Mouse (Mus musculus) induced T-regulatory cell, adult 2 months (primary cell): ENCODE data around the gene Ippk.

Source experiments
- DNase-seq: peaks from one replicate; pipeline ENCODE4 v3.0.0-alpha.2; 2012; ENCODE audit warnings: low read depth

The Ippk gene

DNA sequence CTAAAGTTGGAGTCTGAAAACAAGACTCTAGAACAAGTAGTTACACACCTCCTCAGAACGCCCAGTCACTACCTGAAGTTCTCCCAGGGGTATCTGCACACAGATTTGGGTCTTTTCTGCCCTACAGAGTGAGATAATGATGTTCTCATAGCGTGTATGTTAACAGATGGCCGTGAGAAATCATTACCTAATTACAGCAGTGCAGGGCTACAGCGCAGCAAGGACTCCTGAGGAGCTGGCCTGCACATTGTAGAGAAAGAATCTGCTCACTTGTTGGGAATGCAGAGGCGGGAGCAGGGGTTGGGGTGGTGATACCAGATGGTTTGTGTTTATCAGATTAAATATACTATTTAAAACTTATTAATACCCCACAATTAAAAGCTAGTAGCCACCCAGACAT lies 59.5 kb downstream of the Ippk start:
- DNase-seq = no peak

DNA sequence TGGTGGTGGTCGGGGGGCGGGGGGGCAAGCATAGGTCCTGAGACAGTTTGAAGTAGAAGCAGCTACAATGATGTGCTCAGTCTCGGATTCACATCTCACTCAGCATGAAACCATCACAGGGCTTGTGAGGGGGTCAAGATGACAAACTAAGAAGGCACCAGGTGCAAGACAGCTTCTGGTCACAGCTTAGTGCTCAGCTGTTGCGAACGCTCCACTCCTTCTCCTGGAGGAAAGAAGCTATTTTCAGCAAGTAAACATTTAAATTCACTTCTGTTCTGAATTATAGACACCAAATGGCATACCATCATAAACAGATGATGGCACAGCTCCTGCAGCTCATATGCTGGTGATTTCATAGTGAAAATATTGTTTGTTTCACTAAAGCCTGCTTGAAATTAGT lies 64.3 kb downstream of the Ippk start:
- no peak for DNase-seq

DNA sequence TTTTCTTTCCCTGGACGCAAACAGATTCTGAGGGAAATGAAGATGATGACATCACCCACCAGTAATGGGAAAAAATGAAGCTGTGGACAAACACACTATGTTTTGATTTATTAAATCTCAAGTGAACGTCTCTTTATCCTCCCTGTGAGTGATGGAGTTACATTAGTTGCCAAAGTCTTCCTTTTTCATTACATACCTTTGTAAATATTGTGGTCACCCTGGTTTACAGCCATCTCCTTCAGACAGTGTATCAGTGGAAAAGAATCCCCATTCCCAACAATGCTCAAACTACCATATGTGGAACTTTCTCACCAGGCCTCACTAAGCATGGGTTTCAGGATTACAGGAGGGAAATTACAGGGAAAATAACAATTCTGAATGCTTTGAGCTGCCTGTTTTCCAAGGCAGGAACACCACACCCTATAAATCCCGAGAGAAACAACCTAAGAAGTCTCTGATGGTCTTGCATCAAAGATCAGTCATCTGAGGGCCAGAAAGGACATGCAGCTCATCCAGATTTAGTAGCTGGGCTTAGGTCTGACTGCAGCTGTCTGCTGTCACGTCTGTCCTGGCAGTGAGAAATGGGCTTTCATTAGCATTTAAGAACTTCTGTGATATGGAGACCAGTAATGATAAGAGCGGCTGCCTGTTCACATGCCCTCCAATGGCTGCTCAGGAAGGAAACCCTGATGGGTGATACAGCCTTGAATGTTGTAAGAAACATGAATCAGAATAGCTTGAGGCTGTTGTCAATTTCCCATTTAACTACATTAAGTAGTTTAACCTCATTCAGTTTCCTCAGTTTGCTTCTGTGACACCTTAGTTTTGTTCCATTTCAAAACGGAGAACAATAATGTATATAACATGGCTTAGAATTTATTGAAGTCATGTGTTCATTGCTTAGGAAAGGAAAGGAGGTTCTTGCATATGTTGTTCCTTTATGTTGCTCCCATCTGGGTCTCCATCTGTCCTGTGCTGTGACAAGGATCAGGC lies 71.6 kb downstream of the Ippk start, which contains the start of gene Tes3-ps:
Gene Tes3-ps (plus strand): TSS at position 943 of the 993 bp plus-strand sequence.
- no peak for DNase-seq

DNA sequence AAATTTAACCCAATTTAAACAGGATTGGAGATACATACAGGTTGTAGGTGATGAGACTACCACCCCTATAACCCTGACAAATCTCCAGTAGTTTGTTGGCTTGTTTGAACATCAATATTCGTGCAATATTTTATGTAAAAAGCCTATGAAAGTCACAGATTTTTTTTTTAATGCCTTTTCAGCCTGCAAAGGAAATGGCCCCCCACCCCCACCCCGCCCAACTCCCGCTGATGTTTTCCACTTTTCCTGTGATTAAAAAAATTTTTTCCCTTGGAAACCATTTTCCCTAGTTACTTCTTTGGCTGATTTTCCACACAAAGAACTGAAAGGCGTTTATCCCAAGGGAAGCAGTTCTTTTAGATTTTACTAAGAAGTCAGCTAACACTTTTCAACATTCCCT lies 83.5 kb downstream of the Ippk start, which contains the start of gene Ecm2:
Gene Ecm2 (plus strand): TSS at position 301 of the 400 bp plus-strand sequence.
- peak; percentile 4 for DNase-seq

DNA sequence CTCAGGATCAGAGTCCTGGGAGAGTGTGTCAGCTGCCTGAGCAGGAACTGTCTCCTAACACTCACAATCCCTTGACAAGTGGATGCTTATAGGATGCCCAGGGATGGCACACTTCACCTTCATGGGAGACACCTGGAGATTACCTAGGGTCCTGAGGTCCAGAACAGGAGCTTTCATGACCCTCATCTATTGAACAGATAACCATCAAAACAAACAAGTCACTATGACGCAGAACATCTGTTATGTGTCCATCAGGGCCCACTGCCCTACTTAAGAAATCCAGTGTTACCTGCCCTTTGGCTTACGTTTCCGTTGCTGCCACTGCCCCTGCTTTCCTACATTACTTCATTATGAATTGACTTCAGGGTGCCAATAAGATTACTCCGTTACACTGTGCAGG lies 84.7 kb downstream of the Ippk start:
- no peak for DNase-seq

DNA sequence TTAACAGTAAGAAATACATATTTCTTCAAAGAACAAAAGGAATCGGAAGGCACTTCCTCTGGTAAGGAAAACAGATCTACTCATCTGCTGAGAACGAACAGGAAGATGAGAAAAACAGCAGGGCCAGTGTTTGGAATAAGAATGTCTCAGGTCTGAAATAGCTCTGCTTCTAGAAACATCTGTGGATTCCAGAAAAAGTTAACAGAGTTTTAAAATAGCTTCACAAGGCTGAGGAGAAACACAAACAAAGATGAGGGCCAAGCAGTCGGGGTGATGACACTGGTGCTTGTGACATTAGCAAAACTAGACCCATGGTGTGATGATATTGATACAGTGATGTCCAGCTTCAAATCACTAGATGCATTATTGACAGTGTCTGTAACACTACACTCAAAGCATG lies 86.1 kb downstream of the Ippk start:
- DNase-seq = no peak
